Mouse (Mus musculus) midbrain, embryonic 11.5 days (tissue): ENCODE results near the gene Ddrgk1. TPM values are rescaled to one million over a fixed set of nuclear protein-coding genes. Genes with fewer than 3 reads are reported as not detected.

Source experiments
- ATAC-seq: fragments of 200-750 bp; cut with Nextera tagmentation; 2 replicates; pipeline ENCODE4 v1.8.0; 2017; ENCODE audit warnings: moderate TSS enrichment, moderate library complexity; ENCODE audit not compliant: low FRiP score
- DNase-seq: peaks from one replicate; pipeline ENCODE4 v3.0.0; 2015; ENCODE audit warnings: low spot score; ENCODE audit errors: missing footprints
- H3K27ac ChIP-seq: fragments of 300-500 bp; sonication (generic); 2 replicates; pipeline ENCODE4 v1.5.1; 2014; ENCODE audit warnings: low read depth, low read length
- H3K27me3 ChIP-seq: fragments of 300-500 bp; sonication (generic); 2 replicates; pipeline ENCODE4 v1.6.1; 2014; ENCODE audit warnings: mild to moderate bottlenecking, low read length, moderate library complexity, mixed read lengths; ENCODE audit not compliant: control insufficient read depth, insufficient read depth
- H3K36me3 ChIP-seq: fragments of 300-500 bp; sonication (generic); 2 replicates; pipeline ENCODE4 v1.6.1; 2014; ENCODE audit warnings: mild to moderate bottlenecking, low read length, moderate library complexity, mixed read lengths; ENCODE audit not compliant: control insufficient read depth, insufficient read depth
- H3K4me1 ChIP-seq: fragments of 300-500 bp; sonication (generic); 2 replicates; pipeline ENCODE4 v1.6.1; 2014; ENCODE audit warnings: low read length; ENCODE audit not compliant: control insufficient read depth, insufficient read depth
- H3K4me2 ChIP-seq: fragments of 300-500 bp; sonication (generic); 2 replicates; pipeline ENCODE4 v1.6.1; 2014; ENCODE audit warnings: mild to moderate bottlenecking, moderate library complexity
- H3K4me3 ChIP-seq: fragments of 300-500 bp; sonication (generic); 2 replicates; pipeline ENCODE4 v1.5.1; 2014; ENCODE audit warnings: low read depth, low read length
- H3K9ac ChIP-seq: fragments of 300-500 bp; sonication (generic); 2 replicates; pipeline ENCODE4 v1.6.1; 2014; ENCODE audit warnings: low read length
- H3K9me3 ChIP-seq: fragments of 300-500 bp; sonication (generic); 2 replicates; pipeline ENCODE4 v1.6.1; 2016; ENCODE audit warnings: low read length; ENCODE audit not compliant: control insufficient read depth
- WGBS: fragments of 180-500 bp; shearing (Covaris S2); extraction: QIAGEN DNeasy Blood & Tissue Kit; methylation state at CpG from one replicate; pipeline ENCODE4 v1.1.7; 2014; 5-methylcytosine and 5-hydroxymethylcytosine counted together
- polyA plus RNA-seq: library from polyadenylated mRNA; unstranded; fragments of >200 nt; fragmentation: Nextera tagmentation; extraction: Ambion mirVana; gene quantifications from 2 replicates; pipeline ENCODE4 v1.2.1, GENCODE M21; 2014

Ddrgk1 gene
- polyA plus RNA-seq, 1 experiment from 2014 or later = 37.6 TPM

GRCm38 (mm10) chr2:130693563-130693962, 29.1 kb upstream of the Ddrgk1 start:
- ATAC-seq = no peak
- Histone ChIP-seq H3K27me3 (peaks cover 25% of the 10 kb centered on the region), H3K9me3 (no peaks in the 10 kb centered on the region), H3K4me1 (peaks cover 6% of the 10 kb centered on the region), H3K36me3 (no peaks in the 10 kb centered on the region), H3K27ac (no peak overlapping the region), H3K4me3 (no peak overlapping the region), H3K4me2 (no peak overlapping the region), H3K9ac (no peak overlapping the region)
- 42% methylated on average over 3 of the region's 3 CpGs for WGBS
- DNase-seq = no peak

DNA sequence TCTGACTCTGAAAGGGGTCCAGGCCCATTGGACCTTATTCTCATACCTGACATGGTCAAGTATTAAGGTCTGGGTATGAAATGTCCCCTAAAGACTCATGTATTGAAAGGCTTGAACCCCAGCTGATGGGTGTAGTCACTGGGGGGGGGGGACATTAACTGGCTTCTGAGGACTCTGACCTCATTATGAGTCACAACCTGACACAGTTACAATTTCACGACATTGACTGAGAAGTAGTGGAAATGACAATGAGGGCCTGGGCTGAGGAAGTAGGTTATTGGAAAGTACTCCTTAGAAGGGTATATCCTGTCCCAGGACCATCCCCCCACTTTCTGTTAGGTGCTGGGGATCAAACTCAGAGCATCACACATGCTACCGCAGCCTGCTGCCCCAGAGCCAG, 24.6 kb upstream of the Ddrgk1 start:
- DNase-seq = no peak
- Histone ChIP-seq H3K27me3 (no peaks in the 10 kb centered on the region), H3K4me3 (no peak overlapping the region), H3K4me2 (no peak overlapping the region), H3K9me3 (no peaks in the 10 kb centered on the region), H3K36me3 (no peaks in the 10 kb centered on the region), H3K9ac (no peak overlapping the region), H3K27ac (no peak overlapping the region), H3K4me1 (no peaks in the 10 kb centered on the region)
- ATAC-seq = no peak
- WGBS = 89% methylated on average over 2 of the region's 2 CpGs

- Histone ChIP-seq H3K36me3 (peaks cover 6% of the 10 kb centered on the region), H3K27me3 (no peaks in the 10 kb centered on the region)
Observed at GRCm38 (mm10) chr2:130685426-130685825, 21.0 kb upstream of the Ddrgk1 start.

GRCm38 (mm10) chr2:130681531-130681930, 17.1 kb upstream of the Ddrgk1 start:
- 76% methylated on average over 3 of the region's 3 CpGs for WGBS
- H3K36me3 ChIP-seq = peaks cover 21% of the 10 kb centered on the region
- H3K9me3 ChIP-seq = no peaks in the 10 kb centered on the region
- no peak overlapping the region for H3K4me2 ChIP-seq
- ATAC-seq (no peak), DNase-seq (no peak)
- H3K9ac ChIP-seq = no peak overlapping the region
- no peak overlapping the region for H3K27ac ChIP-seq
- H3K4me1 ChIP-seq = no peaks in the 10 kb centered on the region
- H3K27me3 ChIP-seq = no peaks in the 10 kb centered on the region
- H3K4me3 ChIP-seq = no peak overlapping the region

More at GRCm38 (mm10) chr2:130685426-130685825, 21.0 kb upstream of the Ddrgk1 start:
- Histone ChIP-seq H3K4me1 (no peaks in the 10 kb centered on the region), H3K4me2 (no peak overlapping the region), H3K9me3 (no peaks in the 10 kb centered on the region), H3K9ac (no peak overlapping the region), H3K4me3 (no peak overlapping the region), H3K27ac (no peak overlapping the region)
- ATAC-seq = no peak
- WGBS = 92% methylated on average over 9 of the region's 9 CpGs
- no peak for DNase-seq

GRCm38 (mm10) chr2:130679899-130680298, 15.4 kb upstream of the Ddrgk1 start:
- Histone ChIP-seq H3K4me1 (no peaks in the 10 kb centered on the region), H3K27ac (no peak overlapping the region), H3K4me3 (no peak overlapping the region), H3K4me2 (no peak overlapping the region), H3K9ac (no peak overlapping the region), H3K36me3 (peaks cover 29% of the 10 kb centered on the region), H3K27me3 (no peaks in the 10 kb centered on the region), H3K9me3 (no peaks in the 10 kb centered on the region)
- DNase-seq (no peak), ATAC-seq (no peak)
- WGBS = 93% methylated on average over 6 of the region's 6 CpGs

- no peak overlapping the region for H3K9ac ChIP-seq
- DNase-seq (no peak), ATAC-seq (no peak)
- H3K4me3 ChIP-seq = no peak overlapping the region
- 95% methylated on average over 12 of the region's 12 CpGs for WGBS
- no peaks in the 10 kb centered on the region for H3K9me3 ChIP-seq
- H3K4me1 ChIP-seq = no peaks in the 10 kb centered on the region
- peaks cover 33% of the 10 kb centered on the region for H3K36me3 ChIP-seq
- no peaks in the 10 kb centered on the region for H3K27me3 ChIP-seq
- H3K4me2 ChIP-seq = no peak overlapping the region
- no peak overlapping the region for H3K27ac ChIP-seq
Observed at GRCm38 (mm10) chr2:130679154-130679553, 14.7 kb upstream of the Ddrgk1 start.

DNA sequence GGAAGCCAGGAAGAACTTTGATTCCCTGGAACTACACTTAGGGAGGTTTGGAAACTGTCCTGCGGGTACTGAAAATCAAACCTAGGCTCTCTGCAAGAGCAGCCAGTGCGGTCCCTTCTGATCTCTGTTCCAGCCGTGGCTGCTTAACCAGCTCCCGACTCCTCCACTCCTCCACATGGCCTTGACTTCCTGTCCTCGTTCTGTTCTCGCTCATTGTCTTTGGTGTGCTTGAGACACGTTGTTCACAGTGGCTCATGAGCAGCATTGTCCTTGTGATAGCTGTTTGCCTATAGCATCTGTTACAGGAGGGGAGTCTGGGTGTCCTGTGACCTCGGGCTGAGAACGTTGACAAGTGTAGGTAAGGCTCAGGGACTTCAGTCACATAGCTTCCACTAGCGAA, 12.8 kb upstream of the Ddrgk1 start:
- Histone ChIP-seq H3K4me2 (no peak overlapping the region), H3K27ac (no peak overlapping the region), H3K4me3 (no peak overlapping the region), H3K36me3 (peaks cover 35% of the 10 kb centered on the region), H3K9me3 (no peaks in the 10 kb centered on the region), H3K27me3 (no peaks in the 10 kb centered on the region), H3K4me1 (no peaks in the 10 kb centered on the region), H3K9ac (no peak overlapping the region)
- ATAC-seq (no peak), DNase-seq (no peak)
- 94% methylated on average over 10 of the region's 10 CpGs for WGBS

GRCm38 (mm10) chr2:130667559-130667958, 3.1 kb upstream of the Ddrgk1 start, which contains the start of gene Itpa:
Gene Itpa, plus strand, starts transcription at chr2:130667610.
- WGBS = under 1% methylated on average over 31 of the region's 31 CpGs
- peak; percentile 95 for DNase-seq
- H3K4me1 ChIP-seq = peaks cover 16% of the 10 kb centered on the region

GRCm38 (mm10) chr2:130663342-130663741, 1.1 kb downstream of the Ddrgk1 start:
- H3K4me1 ChIP-seq = peaks cover 15% of the 10 kb centered on the region
- 89% methylated on average over 11 of the region's 11 CpGs for WGBS
- H3K36me3 ChIP-seq = peaks cover 4% of the 10 kb centered on the region; the same call in 1 of the 2 replicates
- H3K27me3 ChIP-seq = no peaks in the 10 kb centered on the region
- H3K9me3 ChIP-seq = no peaks in the 10 kb centered on the region
- no peak overlapping the region for H3K4me3 ChIP-seq
- no peak overlapping the region for H3K27ac ChIP-seq
- peak overlapping the region; percentile 48 for H3K4me2 ChIP-seq
- ATAC-seq (no peak), DNase-seq (peak; percentile 31)
- peak overlapping the region; percentile 86 for H3K9ac ChIP-seq

More at GRCm38 (mm10) chr2:130667559-130667958, 3.1 kb upstream of the Ddrgk1 start, which contains the start of gene Itpa:
- H3K4me2 ChIP-seq = peak within 1 kb of the TSS; percentile 90
- H3K9ac ChIP-seq = peak within 1 kb of the TSS; percentile 79
- peak within 1 kb of the TSS; percentile 68 for H3K4me3 ChIP-seq
- H3K27me3 ChIP-seq = no peaks in the 10 kb centered on the region
- H3K9me3 ChIP-seq = no peaks in the 10 kb centered on the region
- H3K36me3 ChIP-seq = peaks cover 6% of the 10 kb centered on the region; the same call in 1 of the 2 replicates
- peak; percentile 72 for ATAC-seq
- peak within 1 kb of the TSS; percentile 75 for H3K27ac ChIP-seq
